Mouse (Mus musculus) left cerebral cortex, adult 8-10 months (tissue): ENCODE measurements around the gene Fcrl5. TPM values are rescaled to one million over a fixed set of nuclear protein-coding genes. Genes with fewer than 3 reads are reported as not detected.

Source experiments
- DNase-seq, 2 experiments: peaks; one replicate each; pipeline ENCODE4 v3.0.0; 2022; ENCODE audit warnings: low spot score in 2 of 2
- total RNA-seq, 4 experiments: library from RNA; stranded (reverse); gene quantifications; 2 replicates each; pipeline ENCODE4 v1.2.4; 2022

Gene Fcrl5
- total RNA-seq, 4 experiments from 2014 or later, result not detected

- DNase-seq, result no peak
Measured at GRCm38 (mm10) chr3:87528021-87528420, 92.4 kb downstream of the Fcrl5 start.

- no peak for DNase-seq
Measured at GRCm38 (mm10) chr3:87528841-87529240, 93.3 kb downstream of the Fcrl5 start.

GRCm38 (mm10) chr3:87529568-87529967 lies 94.0 kb downstream of the Fcrl5 start:
- DNase-seq, result no peak

- no peak for DNase-seq
Measured at GRCm38 (mm10) chr3:87530234-87530633, 94.7 kb downstream of the Fcrl5 start.

- DNase-seq, result no peak
Measured at GRCm38 (mm10) chr3:87533667-87534378, 98.2 kb downstream of the Fcrl5 start.

GRCm38 (mm10) chr3:87538034-87538433 lies 102.5 kb downstream of the Fcrl5 start:
- DNase-seq, result no peak

GRCm38 (mm10) chr3:87540028-87540675 lies 104.6 kb downstream of the Fcrl5 start:
- DNase-seq, result no peak

- DNase-seq, result no peak
Measured at GRCm38 (mm10) chr3:87540714-87541113, 105.1 kb downstream of the Fcrl5 start.

GRCm38 (mm10) chr3:87542481-87543215 lies 107.1 kb downstream of the Fcrl5 start:
- no peak for DNase-seq

GRCm38 (mm10) chr3:87545554-87545953 lies 110.0 kb downstream of the Fcrl5 start:
- DNase-seq, result no peak

- peak; percentile 26 to 91 for DNase-seq
Measured at GRCm38 (mm10) chr3:87546291-87546721, 110.7 kb downstream of the Fcrl5 start.

GRCm38 (mm10) chr3:87549908-87550307 lies 114.3 kb downstream of the Fcrl5 start:
- DNase-seq, result no peak

Other genes starting within 250 kb of the Fcrl5 start
- 10 to 100 TPM; 22.0 to 79.0 (median 36.7) TPM for gene Fcrls, start 172.0 kb upstream of the Fcrl5 start, total RNA-seq
- gene Cd5l, start 77.9 kb upstream of the Fcrl5 start, total RNA-seq, result not detected
- gene Fcrl1, start 59.4 kb upstream of the Fcrl5 start, total RNA-seq, result under 1 TPM in 2 of 4 experiments, not detected in 2; 0.37 to 0.49 TPM
- gene Etv3, start 89.6 kb downstream of the Fcrl5 start, total RNA-seq, result 10 to 100 TPM; 24.1 to 26.8 (median 24.7) TPM
- 10 to 100 TPM; 49.1 to 60.9 (median 52.4) TPM for gene Arhgef11, start 181.8 kb downstream of the Fcrl5 start, total RNA-seq